Mouse (Mus musculus): ENCODE data around the gene Fam229b. TPM values are rescaled to one million over a fixed set of nuclear protein-coding genes. Genes with fewer than 3 reads are reported as not detected.

Fam229b gene
- polyA plus RNA-seq, 1 experiment from 2014 or later = 18.0 TPM

GRCm38 (mm10) chr10:39162666-39163484 lies 29.2 kb upstream of the Fam229b start:
- WGBS = 53% methylated on average over 18 of the region's 18 CpGs
- H3K27me3 ChIP-seq (ENCODE audit: insufficient read depth, poor library complexity, severe bottlenecking) = 0 out of 2 replicates have a peak, but pooled peaks cover 5% of the 10 kb centered on the region
- peak; percentile 25 for DNase-seq (ENCODE audit: low spot score)

GRCm38 (mm10) chr10:39161406-39161805 lies 27.7 kb upstream of the Fam229b start:
- H3K9me3 ChIP-seq = no peaks in the 10 kb centered on the region
- DNase-seq (ENCODE audit: low spot score) = no peak
- H3K4me3 ChIP-seq = no peak overlapping the region
- no peak overlapping the region for H3K27ac ChIP-seq
- H3K27me3 ChIP-seq (ENCODE audit: insufficient read depth, poor library complexity, severe bottlenecking) = no peaks in the 10 kb centered on the region
- peaks cover 23% of the 10 kb centered on the region for H3K4me1 ChIP-seq (replicated peaks)
- no peaks in the 10 kb centered on the region for H3K36me3 ChIP-seq
- 97% methylated on average over 1 of the region's 1 CpGs for WGBS

More at GRCm38 (mm10) chr10:39162666-39163484, 29.2 kb upstream of the Fam229b start:
- no peaks in the 10 kb centered on the region for H3K36me3 ChIP-seq
- H3K4me1 ChIP-seq (replicated peaks) = peaks cover 24% of the 10 kb centered on the region
- H3K9me3 ChIP-seq = no peaks in the 10 kb centered on the region
- H3K4me3 ChIP-seq = no peak overlapping the region
- H3K27ac ChIP-seq = no peak overlapping the region

DNA sequence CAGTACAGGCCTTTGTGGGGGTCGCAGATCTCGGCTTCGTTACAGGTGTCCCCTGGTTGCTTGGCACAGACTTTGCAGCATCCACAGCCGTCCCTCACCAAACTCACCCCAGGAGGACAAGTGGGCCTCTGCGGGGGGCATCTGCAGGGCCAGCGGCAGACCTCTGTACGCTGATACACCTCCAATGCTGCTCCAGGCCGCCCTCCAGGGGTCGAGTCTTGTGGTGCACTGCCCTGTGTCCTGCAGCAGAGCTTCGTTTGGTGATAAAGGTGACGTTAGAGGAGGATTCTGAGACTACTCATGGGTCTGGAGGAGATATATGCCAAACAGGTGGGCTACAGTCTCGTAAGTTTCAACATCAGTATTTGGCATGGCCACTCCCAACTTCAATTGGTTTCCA lies 24.6 kb upstream of the Fam229b start:
- Histone ChIP-seq H3K36me3 (peaks cover 15% of the 10 kb centered on the region; the same call in 1 of the 2 replicates), H3K9me3 (no peaks in the 10 kb centered on the region), H3K4me3 (no peak overlapping the region), H3K27me3 (ENCODE audit: insufficient read depth, poor library complexity, severe bottlenecking) (no peaks in the 10 kb centered on the region), H3K4me1 (replicated peaks) (peaks cover 9% of the 10 kb centered on the region), H3K27ac (no peak overlapping the region)
- DNase-seq (ENCODE audit: low spot score) = no peak
- 52% methylated on average over 12 of the region's 12 CpGs for WGBS

GRCm38 (mm10) chr10:39157321-39157720 lies 23.6 kb upstream of the Fam229b start:
- Histone ChIP-seq H3K4me1 (replicated peaks) (no peaks in the 10 kb centered on the region), H3K4me3 (no peak overlapping the region), H3K27ac (no peak overlapping the region), H3K36me3 (peaks cover 17% of the 10 kb centered on the region; the same call in 1 of the 2 replicates), H3K27me3 (ENCODE audit: insufficient read depth, poor library complexity, severe bottlenecking) (no peaks in the 10 kb centered on the region), H3K9me3 (no peaks in the 10 kb centered on the region)
- DNase-seq (ENCODE audit: low spot score) = no peak
- WGBS = 98% methylated on average over 1 of the region's 1 CpGs

DNA sequence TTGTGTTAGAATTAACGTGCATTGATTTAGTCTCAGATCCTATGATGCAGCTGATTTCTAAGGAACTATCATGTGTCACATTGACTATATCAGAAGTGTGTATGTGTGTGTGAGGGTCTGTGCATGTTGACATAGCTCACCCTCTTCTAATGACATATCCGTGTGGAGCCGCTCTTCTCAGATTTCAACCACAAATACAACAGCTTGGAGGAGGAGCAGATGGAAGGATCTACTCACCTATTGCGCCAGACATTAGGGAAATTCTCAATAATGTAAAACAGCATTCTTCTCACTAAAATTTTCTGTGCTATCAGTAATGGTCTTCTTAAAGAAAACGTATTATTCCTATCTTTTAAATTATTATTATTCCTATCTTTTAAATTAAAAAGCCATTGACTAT lies 23.0 kb upstream of the Fam229b start:
- 87% methylated on average over 5 of the region's 5 CpGs for WGBS
- Histone ChIP-seq H3K4me1 (replicated peaks) (no peaks in the 10 kb centered on the region), H3K27ac (no peak overlapping the region), H3K27me3 (ENCODE audit: insufficient read depth, poor library complexity, severe bottlenecking) (no peaks in the 10 kb centered on the region), H3K4me3 (no peak overlapping the region), H3K9me3 (no peaks in the 10 kb centered on the region), H3K36me3 (peaks cover 17% of the 10 kb centered on the region)
- DNase-seq (ENCODE audit: low spot score) = no peak

DNA sequence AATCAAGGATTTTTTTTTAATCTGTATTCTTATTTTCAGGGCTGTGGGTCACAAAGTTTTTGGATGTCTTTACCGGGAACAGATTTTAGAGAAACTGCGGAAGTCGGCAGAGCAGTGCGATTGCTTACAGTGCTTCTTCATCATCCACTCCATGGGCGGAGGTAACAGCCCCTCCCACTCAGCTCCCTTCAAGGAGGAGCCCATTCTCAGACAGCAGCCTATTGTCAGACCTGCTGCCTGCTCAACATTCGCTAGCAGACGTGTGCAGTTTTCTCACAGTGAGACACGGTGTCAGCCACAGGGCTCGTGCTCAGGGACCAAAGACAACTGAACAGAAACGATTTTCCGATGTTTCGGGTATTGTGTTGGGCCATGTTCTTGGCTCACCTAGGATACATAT lies 8.5 kb upstream of the Fam229b start:
- 81% methylated on average over 12 of the region's 12 CpGs for WGBS
- DNase-seq (ENCODE audit: low spot score) = no peak
- no peak overlapping the region for H3K27ac ChIP-seq
- H3K4me3 ChIP-seq = no peak overlapping the region
- peaks cover 3% of the 10 kb centered on the region; the same call in 1 of the 2 replicates for H3K4me1 ChIP-seq (replicated peaks)
- peaks cover 91% of the 10 kb centered on the region for H3K36me3 ChIP-seq
- no peaks in the 10 kb centered on the region for H3K9me3 ChIP-seq
- no peaks in the 10 kb centered on the region for H3K27me3 ChIP-seq (ENCODE audit: insufficient read depth, poor library complexity, severe bottlenecking)

GRCm38 (mm10) chr10:39141401-39141800 lies 7.7 kb upstream of the Fam229b start:
- WGBS = 89% methylated on average over 2 of the region's 2 CpGs
- H3K27me3 ChIP-seq (ENCODE audit: insufficient read depth, poor library complexity, severe bottlenecking) = no peaks in the 10 kb centered on the region
- no peaks in the 10 kb centered on the region for H3K9me3 ChIP-seq
- peaks cover 90% of the 10 kb centered on the region for H3K36me3 ChIP-seq
- H3K27ac ChIP-seq = no peak overlapping the region
- DNase-seq (ENCODE audit: low spot score) = no peak
- no peak overlapping the region for H3K4me3 ChIP-seq
- peaks cover 6% of the 10 kb centered on the region; the same call in 1 of the 2 replicates for H3K4me1 ChIP-seq (replicated peaks)

- 73% methylated on average over 14 of the region's 14 CpGs for WGBS
- Histone ChIP-seq H3K27ac (no peak overlapping the region), H3K4me3 (no peak overlapping the region), H3K36me3 (peaks cover 86% of the 10 kb centered on the region), H3K27me3 (ENCODE audit: insufficient read depth, poor library complexity, severe bottlenecking) (no peaks in the 10 kb centered on the region), H3K9me3 (no peaks in the 10 kb centered on the region), H3K4me1 (replicated peaks) (peaks cover 12% of the 10 kb centered on the region)
- peak; percentile 46 for DNase-seq (ENCODE audit: low spot score)
These were observed 7.1 kb upstream of the Fam229b start for GRCm38 (mm10) chr10:39140843-39141242.

DNA sequence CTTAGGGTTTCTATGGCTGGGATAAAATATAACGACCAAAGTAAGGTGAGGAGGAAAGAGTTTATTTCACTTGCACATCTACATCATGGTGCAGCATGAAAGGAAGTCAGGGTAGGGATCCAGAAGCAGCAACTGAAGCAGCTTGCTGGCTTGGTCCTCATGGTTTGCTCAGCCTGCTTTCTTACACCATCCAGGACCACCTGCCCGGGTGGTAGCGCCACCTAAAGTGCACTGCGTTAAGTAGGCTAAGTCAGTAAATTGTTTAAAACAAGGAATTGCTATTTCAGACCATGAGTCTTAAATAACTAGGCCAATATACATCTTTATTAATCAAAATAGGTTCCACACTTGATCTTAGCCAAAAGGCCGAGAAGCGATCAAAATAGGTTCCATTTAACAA lies 5.0 kb upstream of the Fam229b start:
- Histone ChIP-seq H3K4me3 (no peak overlapping the region), H3K27me3 (ENCODE audit: insufficient read depth, poor library complexity, severe bottlenecking) (no peaks in the 10 kb centered on the region), H3K9me3 (no peaks in the 10 kb centered on the region), H3K27ac (no peak overlapping the region), H3K4me1 (replicated peaks) (peaks cover 26% of the 10 kb centered on the region), H3K36me3 (peaks cover 69% of the 10 kb centered on the region)
- WGBS = 83% methylated on average over 6 of the region's 6 CpGs
- no peak for DNase-seq (ENCODE audit: low spot score)

GRCm38 (mm10) chr10:39137766-39138165 lies 4.1 kb upstream of the Fam229b start:
- DNase-seq (ENCODE audit: low spot score) = no peak
- H3K27me3 ChIP-seq (ENCODE audit: insufficient read depth, poor library complexity, severe bottlenecking) = no peaks in the 10 kb centered on the region
- H3K4me3 ChIP-seq = no peak overlapping the region
- no peak overlapping the region for H3K27ac ChIP-seq
- H3K4me1 ChIP-seq (replicated peaks) = peaks cover 26% of the 10 kb centered on the region
- no peaks in the 10 kb centered on the region for H3K9me3 ChIP-seq
- WGBS = 93% methylated on average over 3 of the region's 3 CpGs
- peaks cover 61% of the 10 kb centered on the region for H3K36me3 ChIP-seq

DNA sequence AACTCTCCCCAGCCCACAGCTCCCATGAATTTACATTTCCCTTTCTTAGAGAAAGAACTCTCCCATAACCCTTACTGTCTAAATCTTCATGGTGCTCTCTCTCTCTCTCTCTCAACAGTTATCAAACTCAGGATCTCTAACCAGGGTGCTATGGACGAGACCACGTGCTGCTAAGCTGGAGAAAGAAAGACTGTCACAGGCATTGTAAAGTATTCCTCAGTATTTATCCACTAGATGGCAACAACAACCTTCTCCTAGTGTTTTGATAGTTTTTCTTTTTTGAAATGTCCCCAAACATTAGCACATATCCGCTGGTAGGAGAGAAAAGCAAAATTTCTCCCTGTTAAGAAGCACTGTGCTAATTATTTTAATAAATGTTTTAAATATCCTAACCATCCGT lies 12.3 kb downstream of the Fam229b start:
- WGBS = 41% methylated on average over 4 of the region's 4 CpGs
- DNase-seq (ENCODE audit: low spot score) = no peak
- H3K36me3 ChIP-seq = no peaks in the 10 kb centered on the region; the same call in 1 of the 2 replicates

DNA sequence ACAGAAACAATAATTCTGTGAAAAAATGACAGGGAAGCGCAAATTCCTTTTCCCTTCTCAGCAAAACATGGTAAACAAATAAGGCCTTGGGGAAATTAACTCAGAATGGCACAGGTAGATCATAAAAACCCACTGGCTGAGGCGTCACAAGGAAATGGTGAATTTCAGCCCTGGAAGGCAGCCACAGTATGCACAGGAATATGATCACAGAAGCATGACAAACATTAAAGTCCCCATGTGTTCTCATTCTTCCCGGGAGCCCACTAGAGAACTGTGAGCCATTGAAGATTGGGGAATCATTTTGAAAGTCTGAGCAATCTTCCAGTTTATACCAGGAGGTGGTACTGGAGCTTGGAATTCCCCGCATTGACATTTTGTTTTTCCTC lies 24.2 kb downstream of the Fam229b start:
- DNase-seq (ENCODE audit: low spot score) = no peak
- Histone ChIP-seq H3K4me3 (no peak overlapping the region), H3K36me3 (no peaks in the 10 kb centered on the region), H3K27ac (no peak overlapping the region), H3K27me3 (ENCODE audit: insufficient read depth, poor library complexity, severe bottlenecking) (no peaks in the 10 kb centered on the region), H3K4me1 (replicated peaks) (0 out of 2 replicates have a peak, but pooled peaks cover 3% of the 10 kb centered on the region), H3K9me3 (no peaks in the 10 kb centered on the region)
- whole genome bisulfite sequencing = 62% methylated on average over 4 of the region's 4 CpGs

More for the DNA sequence above, 12.3 kb downstream of the Fam229b start:
- no peak overlapping the region for H3K27ac ChIP-seq
- no peaks in the 10 kb centered on the region for H3K4me1 ChIP-seq (replicated peaks)
- no peaks in the 10 kb centered on the region for H3K27me3 ChIP-seq (ENCODE audit: insufficient read depth, poor library complexity, severe bottlenecking)
- H3K4me3 ChIP-seq = no peak overlapping the region
- no peaks in the 10 kb centered on the region for H3K9me3 ChIP-seq

DNA sequence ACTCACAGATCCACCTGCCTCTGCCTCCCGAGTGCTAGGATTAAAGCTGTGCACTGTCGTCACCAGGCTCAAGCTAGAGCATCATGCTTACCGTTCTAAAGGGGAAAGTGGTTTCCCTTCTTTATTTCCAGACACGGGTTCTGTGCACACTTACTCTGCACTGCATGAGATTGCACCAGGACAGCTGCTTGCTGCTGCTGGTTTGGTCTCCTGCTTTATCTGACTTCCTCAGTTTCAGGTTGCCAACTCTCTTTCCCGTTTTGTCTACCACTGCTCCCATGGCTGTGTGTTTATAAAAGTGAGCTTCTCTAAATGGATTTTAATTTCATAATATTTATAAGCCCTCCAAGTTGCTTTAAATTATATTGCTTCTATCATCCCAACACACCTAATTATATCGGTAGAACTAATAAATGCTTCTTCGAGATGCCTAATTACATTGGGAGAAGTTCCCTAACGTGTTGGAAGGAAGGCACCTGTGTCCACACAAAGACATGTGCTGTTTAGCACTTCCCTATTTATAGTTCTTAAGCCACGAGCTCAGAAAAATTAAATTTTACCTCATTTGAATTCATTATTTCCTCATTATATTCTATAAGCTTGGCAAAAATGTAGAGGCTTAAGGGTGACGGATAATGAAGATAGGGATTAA lies 24.8 kb downstream of the Fam229b start:
- H3K27ac ChIP-seq = no peak overlapping the region
- no peak for DNase-seq (ENCODE audit: low spot score)
- H3K9me3 ChIP-seq = no peaks in the 10 kb centered on the region
- 84% methylated on average over 10 of the region's 10 CpGs for WGBS
- H3K36me3 ChIP-seq = no peaks in the 10 kb centered on the region
- 0 out of 2 replicates have a peak, but pooled peaks cover 3% of the 10 kb centered on the region for H3K4me1 ChIP-seq (replicated peaks)
- no peak overlapping the region for H3K4me3 ChIP-seq
- no peaks in the 10 kb centered on the region for H3K27me3 ChIP-seq (ENCODE audit: insufficient read depth, poor library complexity, severe bottlenecking)

Data from hindbrain, embryonic 10.5 days (tissue).